Mouse (Mus musculus) spleen, postnatal 4 days (tissue): ENCODE measurements around the gene A630089N07Rik.
"Not testable (repeated sequence)": the region's sequence is repeated elsewhere in the genome, so short reads cannot be mapped to it uniquely, and the experiment has no call there.

Source experiments
- DNase-seq, 2 experiments: peaks; one replicate each; pipeline ENCODE4 v3.0.0; 2022; ENCODE audit warnings: low spot score in 2 of 2

Gene A630089N07Rik

DNA sequence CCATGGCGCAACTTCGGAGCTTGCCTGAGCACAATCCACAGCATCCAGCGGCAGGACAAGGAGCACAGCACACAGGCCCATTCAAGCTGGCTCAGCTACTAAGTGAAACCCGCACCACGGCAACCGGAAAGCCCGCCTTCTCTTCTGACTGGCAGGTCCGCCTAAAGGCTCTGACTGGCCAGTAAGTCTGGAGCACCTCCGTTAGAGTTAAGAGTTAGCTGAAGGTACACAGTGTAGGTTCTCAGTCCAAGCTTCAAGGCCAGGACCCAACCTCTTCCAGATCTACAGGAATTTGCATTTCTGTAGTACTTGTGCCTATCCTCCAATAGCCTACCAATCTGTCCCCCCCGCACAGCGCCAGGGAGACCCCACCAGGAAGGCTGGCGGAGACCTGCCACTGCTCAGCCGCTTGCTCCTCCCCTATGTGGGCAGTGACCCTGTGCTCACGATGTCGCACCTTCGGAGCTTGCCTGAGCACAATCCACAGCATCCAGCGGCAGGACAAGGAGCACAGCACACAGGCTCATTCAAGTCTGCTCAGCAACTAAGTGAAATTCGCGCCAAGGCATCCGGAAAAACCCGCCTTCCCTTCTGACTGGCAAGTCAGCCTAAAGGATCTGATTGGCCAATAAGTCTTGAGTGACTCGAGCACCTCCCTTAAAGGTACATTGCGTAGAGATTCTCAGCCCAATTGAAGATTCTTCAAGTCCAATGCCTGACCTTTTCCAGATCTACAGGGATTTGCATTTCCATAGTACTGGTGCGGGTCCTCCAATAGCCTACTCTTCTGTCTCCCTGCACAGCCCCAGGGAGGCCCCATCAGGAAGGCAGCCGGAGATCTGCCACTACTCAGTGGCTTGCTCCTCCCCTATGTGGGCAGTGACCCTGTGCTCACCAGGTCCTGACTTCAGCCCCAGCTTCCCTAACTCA lies at the start of gene A630089N07Rik:
A630089N07Rik (minus strand) TSS at position 562 of the 930 bp plus-strand sequence.
- peak; percentile 84 to 89 for DNase-seq

DNA sequence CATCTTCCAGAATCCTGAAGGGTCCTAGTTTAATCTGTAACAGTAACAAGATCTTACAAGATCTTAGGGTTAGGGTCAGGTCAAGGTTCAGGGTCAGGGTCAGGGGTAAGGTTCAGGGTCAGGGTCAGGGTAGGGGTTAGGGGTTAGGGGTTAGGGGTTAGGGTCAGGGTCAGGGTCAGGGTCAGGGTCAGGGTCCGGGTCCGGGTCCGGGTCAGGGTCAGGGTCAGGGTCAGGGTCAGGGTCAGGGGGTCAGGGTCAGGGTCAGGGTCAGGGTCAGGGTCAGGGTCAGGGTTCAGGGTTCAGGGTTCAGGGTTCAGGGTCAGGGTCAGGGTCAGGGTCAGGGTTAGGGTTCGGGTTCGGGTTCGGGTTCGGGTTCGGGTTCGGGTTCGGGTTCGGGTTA lies 24.9 kb upstream of the A630089N07Rik start:
- no peak for DNase-seq

DNA sequence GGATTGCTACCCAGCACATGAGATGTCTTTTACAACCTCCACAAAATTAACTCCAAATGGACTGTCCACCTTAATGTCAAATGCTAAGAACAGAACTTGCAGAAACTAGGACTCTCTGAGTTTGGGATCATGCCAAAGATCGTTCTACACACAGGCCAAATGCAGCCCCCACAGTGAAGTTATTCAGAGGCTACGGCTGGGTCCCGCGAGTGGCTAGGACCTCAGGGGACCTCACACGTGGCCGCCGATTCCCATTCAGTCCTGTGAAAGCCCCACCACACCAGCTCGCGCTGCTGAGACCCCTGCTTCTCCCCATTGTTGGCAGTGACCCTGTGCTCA lies 731 bp downstream of the A630089N07Rik start:
- DNase-seq = not testable (repeated sequence)

DNA sequence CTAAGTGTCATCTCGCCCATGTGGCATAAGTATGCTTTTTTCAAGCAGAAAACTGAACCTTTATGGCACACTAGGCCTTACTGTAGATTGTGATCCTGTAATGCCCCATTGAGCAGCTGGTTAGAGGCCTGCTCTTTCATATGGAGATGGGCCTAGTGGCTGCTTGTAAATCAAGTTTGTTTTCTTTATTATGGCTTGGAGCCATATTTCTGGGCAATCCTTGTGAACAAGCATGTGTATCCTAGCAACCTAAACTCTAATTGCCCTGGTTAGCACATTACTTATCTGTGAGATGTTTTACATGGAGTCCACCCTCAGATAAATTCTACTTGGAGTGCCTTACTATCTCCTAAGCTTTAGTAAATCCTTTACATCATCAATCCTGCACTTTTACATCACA lies 1.1 kb downstream of the A630089N07Rik start:
- not testable (repeated sequence) for DNase-seq

DNA sequence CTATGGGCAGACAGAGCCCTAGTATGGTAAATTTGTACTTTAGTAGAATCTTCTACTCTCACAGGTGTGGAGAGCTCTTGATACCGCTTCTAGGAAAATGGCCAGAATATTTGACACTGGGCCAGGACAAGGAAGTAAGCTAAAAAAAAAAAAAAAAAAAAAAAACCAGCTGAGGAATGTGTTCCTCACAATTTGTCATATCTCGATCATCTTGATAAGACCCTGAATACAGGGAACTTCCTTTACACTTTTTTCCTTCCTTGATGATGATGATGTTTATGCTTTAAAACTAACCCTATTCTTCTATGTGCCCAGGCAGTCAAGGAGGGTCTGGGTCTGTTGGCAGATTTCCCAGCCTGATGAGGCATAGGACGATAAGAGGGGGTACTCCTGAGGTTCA lies 2.9 kb downstream of the A630089N07Rik start:
- DNase-seq = not testable (repeated sequence)

DNA sequence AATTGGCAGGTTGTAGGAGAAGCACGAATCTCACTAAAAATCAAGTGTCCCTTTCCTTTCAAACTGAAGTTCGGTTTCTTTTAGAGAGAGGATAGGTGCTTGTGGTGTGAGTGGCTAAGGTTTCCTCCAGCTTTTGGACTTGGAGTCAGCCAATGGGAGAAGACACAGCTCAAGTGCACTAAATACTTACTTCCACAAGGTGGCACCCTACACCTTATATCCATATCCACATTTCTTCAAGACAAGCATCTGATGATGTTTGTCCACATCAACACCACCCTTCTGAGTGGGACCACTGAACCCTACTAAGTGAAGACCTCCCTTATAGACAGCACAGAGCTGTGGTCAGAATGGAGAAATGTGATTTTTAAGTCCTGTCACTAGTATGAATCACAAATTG lies 40.6 kb downstream of the A630089N07Rik start:
- no peak for DNase-seq

DNA sequence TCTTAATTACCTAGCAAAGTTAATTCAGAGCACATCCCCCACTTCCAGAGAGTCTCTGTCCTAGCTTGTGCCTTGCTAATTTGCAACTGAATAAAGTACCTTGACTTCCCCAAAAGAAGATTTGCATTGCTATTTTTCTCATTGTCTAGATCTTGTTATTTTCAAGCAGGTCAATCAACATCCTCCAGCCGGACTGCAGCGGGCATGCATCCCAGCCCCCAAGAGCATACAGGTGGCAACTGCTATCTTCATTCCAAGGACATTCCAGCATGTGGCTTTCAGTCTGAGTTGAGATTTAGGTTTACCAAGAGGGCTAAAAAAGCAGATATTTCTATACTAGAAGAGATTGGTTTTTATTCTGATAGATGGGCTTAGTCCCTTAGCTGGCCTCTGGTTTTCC lies 47.3 kb downstream of the A630089N07Rik start:
- DNase-seq = not testable (repeated sequence)

DNA sequence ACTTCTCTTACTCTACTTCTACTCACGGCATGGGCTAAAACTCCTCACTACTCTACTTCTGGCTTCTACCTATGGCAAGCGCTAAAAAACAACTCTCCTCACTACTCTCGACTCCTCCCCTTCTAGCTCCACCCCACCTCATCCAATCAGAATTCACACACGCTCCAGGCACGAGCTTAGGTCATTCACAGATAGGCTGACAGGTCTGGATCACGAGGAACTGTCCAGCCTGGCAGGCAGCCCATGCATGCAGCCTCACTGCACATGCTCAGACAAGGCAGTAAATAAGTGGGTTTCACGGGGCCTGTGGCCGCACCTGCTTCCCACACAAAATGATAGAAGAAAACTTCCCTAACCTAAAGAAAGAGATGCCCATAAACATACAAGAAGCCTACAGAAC lies 56.1 kb downstream of the A630089N07Rik start:
- DNase-seq = not testable (repeated sequence)

DNA sequence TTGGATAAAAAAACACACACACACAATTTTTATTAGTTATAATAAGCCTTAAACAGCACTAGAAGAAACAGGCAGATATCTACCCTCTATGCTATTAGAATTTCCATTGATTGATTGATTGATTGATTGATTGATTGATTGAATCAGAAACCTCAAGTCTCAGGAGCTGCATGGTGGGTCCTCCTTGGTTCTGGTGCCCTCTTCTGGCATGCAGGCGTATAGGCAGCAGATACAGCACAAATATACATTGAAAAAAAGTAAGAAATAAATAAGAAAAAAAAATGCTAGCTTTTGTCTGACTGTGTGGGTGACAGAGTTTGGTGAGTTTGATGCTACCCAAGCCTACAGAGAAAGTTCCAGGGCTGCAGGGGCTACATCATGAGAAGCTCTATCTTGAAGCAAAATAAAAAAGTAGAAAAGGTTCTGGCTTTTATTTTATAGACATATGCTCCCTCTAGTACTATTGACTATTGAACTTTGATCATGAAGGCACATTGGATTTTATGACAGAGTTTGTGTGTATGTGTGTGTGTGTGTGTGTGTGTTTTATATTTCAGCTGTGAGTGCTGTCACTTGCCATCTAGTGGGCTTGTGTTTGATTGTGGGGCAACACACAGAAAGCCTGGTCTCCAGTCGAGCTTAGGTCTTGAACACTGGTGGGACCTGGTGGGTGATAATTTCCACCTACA lies 59.4 kb downstream of the A630089N07Rik start:
- no peak for DNase-seq

DNA sequence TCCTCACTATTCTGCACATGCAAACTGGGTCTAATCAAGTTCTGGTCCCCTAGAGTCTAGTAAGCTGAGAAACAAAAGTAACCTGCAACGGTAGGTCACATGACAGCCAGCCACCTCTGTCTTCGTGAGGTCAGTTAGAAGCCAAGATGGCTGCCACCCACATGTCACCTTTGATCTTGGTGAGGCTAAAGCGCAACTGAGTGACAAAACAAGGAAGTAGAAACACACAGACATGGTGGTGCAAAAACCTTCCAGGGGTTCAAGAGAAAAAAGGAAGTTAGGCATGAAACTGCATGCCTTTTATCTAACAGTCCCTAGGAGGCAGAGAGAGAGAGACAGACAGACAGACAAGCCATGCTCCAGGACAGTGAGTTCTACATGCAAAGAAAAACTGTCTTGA lies 60.2 kb downstream of the A630089N07Rik start:
- DNase-seq = no peak

DNA sequence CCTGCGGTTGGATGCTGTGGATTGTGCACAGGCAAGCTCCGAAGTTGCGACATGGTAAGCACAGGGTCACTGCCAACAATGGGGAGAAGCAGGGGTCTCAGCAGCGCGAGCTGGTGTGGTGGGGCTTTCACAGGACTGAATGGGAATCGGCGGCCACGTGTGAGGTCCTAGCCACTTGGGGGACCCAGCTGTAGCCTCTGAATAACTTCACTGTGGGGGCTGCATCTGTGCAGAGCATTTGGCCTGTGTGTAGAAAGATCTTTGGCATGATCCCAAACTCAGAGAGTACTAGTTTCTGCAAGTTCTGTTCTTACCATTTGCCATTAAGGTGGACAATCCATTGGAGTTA lies 84.9 kb downstream of the A630089N07Rik start:
- not testable (repeated sequence) for DNase-seq

DNA sequence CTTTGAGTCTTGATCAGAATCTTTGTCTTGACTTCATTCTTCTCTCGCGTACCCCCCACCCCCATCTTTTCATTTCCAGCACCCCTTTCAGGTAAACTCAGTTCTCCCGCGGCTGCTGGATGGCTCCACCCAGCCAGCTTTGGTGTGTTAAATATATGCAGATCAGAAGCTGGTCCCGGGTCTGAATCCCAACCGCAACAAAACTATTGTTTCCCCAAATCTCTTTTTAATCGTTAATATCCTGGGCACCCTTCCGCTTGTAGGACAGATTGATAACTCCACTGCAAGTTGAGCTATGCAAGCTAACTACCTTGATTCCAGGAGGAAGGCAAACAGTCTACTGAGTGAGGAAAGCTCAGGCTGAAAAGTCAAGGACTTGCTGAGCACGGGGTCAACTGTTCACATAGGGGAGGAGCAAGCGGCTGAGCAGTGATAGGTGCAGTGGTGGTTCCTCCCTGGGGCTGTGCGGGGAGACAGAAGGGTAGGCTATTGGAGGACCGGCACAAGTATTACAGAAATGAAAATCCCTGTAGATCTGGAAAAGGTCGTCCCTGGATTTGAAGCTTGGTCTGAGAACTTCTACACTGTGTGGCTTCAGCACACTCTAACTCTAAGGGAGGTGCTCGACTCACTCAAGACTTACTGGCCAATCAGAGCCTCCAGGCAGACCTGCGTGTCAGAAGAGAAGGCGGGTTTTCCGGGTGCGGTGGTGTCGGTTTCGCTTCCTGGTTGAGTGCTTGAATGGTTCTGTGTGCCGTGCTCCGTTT lies 85.5 kb downstream of the A630089N07Rik start, which contains the start of gene B230307C23Rik:
B230307C23Rik (plus strand) TSS at position 700 of the 767 bp plus-strand sequence.
- DNase-seq = peak; percentile 83 to 91

DNA sequence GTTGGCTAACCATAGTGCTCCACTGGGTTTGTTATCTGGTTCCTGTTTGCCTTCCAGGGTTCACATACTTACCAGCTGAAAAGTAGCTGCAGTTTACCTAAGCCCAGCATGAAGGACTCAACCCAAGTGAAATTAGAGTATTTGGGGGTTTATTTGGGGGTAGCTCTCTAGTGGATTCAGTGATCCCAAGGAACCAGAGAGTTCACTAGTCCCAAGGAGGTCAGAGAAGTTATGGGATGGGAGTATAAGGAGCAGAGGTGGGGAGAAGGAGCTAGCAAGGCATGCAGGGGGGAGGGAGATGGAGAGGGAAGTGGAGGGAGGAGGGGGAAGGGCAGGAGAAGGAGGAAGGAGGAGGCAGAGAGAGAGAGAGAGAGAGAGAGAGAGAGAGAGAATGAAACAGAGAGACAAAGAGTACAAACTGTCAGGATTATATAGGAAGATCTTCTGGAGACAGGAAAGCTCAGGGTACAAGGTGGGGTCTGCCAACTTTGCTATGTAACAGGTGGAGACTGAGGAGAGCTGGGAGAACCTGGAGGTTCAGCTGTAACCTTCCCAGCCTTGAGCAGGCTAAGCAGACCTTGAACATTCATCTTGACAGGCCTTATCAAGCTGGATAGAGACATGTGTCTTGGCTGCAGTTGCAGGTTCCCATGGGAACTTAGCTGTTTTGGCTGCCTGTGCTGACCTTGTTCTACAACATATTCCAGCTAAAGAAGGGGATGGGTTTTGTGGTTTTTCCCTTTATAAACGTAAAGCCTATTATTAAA lies 86.2 kb downstream of the A630089N07Rik start:
- DNase-seq = no peak

DNA sequence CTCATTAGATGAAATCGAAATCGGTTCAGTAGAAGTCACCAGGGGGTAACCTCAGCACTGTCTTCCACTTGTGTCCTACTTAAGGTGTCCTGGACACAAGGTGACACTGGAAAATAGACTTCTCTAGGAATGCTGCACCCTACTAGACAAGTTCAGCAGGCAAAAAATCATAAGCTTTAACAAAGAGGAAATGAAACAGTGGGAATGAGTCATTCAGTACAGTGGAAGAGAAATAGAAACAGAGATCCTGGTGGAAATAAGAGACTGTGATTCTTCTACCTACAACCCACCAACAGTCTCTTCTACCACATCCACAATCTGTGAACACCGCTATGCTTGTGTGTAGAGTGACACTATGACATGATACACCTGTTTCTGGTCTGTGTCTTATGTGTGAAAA lies 89.8 kb downstream of the A630089N07Rik start:
- not testable (repeated sequence) for DNase-seq

DNA sequence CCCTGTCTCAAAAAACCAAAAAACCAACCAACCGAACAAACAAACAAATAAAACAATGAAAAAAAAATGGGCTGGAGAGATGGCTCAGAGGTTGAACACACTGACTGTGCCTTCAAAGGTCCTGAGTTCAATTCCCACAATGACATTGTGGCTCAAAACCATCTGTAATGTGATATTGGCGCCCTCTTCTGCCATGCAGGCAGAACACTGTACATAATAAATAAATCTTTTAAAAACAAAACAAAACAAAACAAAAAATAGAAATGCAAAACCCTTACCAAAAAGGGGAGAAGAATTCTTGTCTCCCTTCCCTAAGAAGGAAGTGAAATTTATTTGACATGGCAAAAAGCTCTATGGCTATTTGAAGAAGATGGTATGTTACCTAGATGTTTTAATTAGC lies 90.7 kb downstream of the A630089N07Rik start:
- DNase-seq = no peak

DNA sequence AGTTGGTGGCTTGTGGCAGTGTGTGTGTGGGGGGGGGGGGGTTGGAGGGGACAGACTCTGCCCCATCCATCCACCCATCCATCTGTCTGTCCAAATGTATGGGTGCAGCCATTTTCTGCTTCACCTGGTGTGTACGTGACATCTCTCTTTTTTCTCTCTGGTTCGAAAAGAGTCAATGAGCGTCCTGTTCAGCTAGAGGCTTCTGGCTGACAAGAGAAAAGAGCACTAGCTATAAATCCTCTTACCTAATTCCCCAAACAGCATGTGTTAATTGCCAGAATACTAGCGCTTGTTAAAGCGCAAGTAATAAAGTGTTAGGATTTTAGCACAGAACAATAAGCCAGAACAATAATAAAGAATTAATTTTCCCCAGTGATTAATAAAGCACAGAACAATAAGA lies 97.7 kb downstream of the A630089N07Rik start:
- no peak for DNase-seq

DNA sequence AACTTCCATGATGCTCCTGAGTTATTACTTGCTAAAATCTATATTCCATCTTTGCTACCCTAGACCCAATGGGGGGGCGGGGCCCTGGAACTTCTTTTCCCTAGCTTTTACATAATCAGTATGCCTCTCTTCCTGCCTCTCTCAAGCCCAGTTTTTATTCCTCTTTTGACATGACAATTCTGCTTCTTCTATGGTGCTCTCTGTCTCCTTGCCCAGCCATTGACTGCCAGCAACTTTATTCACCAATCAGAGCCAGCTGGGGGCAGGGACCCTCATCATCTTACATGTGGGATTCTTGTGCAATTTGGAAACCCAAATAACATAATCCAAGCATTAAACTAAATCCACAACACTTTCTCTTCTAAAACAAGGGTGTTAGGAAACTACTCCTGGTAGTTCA lies 100.9 kb downstream of the A630089N07Rik start:
- peak in 1 of 2 experiments; percentile 6 for DNase-seq

DNA sequence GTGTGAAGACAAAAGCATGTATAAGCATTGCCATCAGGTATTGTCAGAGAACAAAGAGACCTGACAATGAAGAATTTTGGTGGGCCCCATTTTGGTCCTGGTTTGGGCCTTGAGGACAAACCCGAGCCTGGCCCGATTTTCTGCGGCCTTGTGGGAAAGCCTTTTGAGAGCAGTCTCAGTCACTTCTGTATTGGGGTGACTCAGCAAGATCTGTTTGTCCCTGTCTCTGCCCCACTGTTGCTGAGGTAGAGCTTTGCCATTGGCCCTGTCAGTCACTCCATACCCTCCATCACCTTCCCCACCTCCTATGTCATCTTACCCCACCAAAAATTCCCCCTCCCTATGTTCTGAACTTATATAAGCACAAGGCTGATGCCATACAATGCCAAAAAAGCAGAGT lies 104.5 kb downstream of the A630089N07Rik start:
- no peak for DNase-seq

DNA sequence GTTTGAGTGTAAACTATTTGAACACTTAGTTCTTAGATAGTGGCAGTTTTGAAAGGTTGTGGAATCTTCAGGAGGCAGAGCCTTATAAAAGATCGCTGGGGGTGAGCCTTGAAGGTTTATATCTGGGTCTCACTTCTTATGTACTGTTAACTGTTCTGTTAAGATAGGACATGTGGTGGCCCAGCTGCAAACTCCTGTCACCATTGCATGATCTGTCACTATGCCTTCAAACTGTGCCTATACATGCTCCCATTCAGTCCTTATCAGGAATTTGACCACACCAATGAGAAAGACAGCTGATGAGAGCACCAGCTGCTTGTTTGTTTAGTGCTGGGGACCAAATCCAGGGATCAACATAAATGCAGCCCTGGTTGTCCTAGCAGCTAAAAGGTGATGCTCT lies 105.0 kb downstream of the A630089N07Rik start:
- DNase-seq = peak in 1 of 2 experiments; percentile 11

DNA sequence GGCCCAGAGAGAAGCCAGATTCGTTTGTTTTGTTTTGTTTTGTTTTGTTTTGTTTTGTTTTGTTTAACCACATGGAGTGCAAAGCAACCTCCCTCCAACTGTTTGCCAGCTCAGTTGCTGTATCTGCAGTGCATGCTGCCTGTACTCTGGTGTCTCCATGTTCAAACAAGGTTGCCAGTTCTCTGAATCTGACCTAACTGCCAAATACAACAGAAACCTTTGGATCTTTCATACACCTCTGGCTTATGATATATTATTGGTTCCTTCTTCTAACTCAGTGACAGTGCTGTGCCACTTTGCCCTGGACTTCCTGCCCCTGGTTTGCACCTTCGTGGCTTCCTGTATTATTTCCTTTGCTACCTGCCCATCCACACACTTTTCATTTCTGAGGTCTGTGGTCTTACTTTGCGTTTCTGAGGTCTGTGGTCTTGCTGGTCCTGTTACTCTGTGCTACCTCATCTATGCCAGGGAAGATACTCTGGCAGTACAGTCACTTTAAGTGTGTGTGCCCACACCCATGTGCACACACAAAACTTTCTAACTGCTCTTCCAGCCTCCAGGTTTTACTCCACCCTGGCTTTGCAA lies 118.2 kb downstream of the A630089N07Rik start:
- peak in 1 of 2 experiments; percentile 9 for DNase-seq
